Mouse (Mus musculus): ENCODE results near the gene Ccdc171.

DNA sequence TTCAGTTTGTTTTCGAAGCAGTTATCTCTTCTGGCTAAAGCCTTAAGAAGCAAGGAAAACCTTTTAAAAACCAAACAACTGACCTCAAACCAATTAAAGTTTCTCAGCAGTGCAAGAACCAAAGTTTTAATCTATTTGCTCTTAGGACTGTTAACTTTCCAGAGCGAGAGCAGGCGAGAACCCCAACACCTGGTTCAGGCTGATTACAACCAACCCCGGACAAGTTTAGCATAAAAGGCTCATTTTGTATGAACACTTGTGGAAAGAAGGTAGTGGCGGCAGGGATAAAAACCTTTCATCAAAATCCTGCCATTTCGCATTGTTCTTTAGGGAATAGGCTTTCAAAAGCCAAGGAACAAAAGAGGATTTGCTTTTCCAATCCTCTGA is 896 bp upstream of the Ccdc171 start:
- no peak for TF ChIP-seq CTCF (IDR thresholded peaks at IDR 0.05; ENCODE audit: low read depth, low read length)
- TF ChIP-seq GATA1 (IDR thresholded peaks at IDR 0.05; ENCODE audit: borderline replicate concordance, low read length) = no peak
- 0 out of 2 replicates have a peak, but pooled peaks have one; percentile 19 for TF ChIP-seq TAL1 (conservative IDR thresholded peaks at IDR 0.05; ENCODE audit: low read depth, low read length)
- TF ChIP-seq POLR2AphosphoS5 (IDR thresholded peaks at IDR 0.05; ENCODE audit: insufficient replicate concordance, low read depth, low read length) = no peak
- TF ChIP-seq GATA2 (IDR thresholded peaks at IDR 0.05; ENCODE audit: borderline replicate concordance, low read depth, low read length) = no peak

Data from G1E (cell line).